Mouse (Mus musculus) left cerebral cortex, postnatal 36 days (tissue): ENCODE data around the gene Galr3. TPM values are rescaled to one million over a fixed set of nuclear protein-coding genes. Genes with fewer than 3 reads are reported as not detected.

Experiments used
- DNase-seq, 2 experiments: peaks; one replicate each; pipeline ENCODE4 v3.0.0; 2021 to 2022; ENCODE audit warnings: low spot score in 2 of 2, mixed read lengths in 1 of 2
- intact Hi-C: fragments of 180-260 bp; cut with DNase I; formaldehyde crosslinking; loops from one replicate; pipeline ENCODE4 v1.15.1; 2025
- total RNA-seq, 2 experiments: library from RNA; stranded (reverse); gene quantifications; 2 replicates each; pipeline ENCODE4 v1.2.3; 2021

Galr3 gene
- total RNA-seq, 2 experiments from 2014 or later = not detected

DNA sequence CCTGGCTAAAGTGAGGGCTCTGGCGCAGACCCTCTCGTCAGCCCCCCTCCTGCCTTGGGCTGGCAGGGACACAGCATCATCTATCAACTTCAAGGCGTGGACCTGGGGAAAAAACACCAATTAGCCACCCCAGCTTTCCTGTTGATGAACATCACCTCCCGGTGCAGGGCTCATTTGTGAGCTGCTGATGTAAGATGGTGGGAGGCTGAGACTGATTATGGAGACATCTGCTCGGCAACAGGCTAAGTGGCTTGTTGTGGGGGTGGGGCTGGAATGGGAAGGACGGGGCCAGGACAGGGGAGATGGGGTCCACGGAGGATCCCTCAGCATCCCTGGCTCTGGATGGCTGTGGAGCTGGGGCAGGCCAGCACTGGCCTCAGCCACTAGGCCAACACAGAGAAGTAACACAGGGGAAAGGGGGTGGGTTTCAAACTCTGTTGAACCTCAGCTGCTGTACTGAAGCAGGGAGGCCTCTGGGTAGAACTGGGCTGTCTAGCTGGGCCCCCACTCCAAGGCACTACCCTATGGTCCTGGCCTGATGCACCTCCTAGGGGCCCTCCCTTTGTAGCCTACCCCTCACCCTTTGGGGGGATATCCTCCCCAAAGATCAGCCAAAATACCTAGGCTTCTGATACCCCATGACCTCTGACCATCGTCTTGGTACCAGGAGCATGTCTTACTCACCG, 8.6 kb downstream of the Galr3 start:
- intact Hi-C loops = no loop called here
- DNase-seq = no peak

- DNase-seq = no peak
- intact Hi-C loops = no loop called here
These were observed 9.3 kb downstream of the Galr3 start for GRCm38 (mm10) chr15:79050964-79051363.

- DNase-seq = no peak
- intact Hi-C loops = no loop called here
These were observed 10.0 kb downstream of the Galr3 start for GRCm38 (mm10) chr15:79051461-79052360.

- intact Hi-C loops = no loop called here
- DNase-seq = no peak
These were observed 10.7 kb downstream of the Galr3 start for GRCm38 (mm10) chr15:79052366-79052765.

- DNase-seq = no peak
- intact Hi-C loops = no loop called here
These were observed 14.9 kb downstream of the Galr3 start for GRCm38 (mm10) chr15:79056601-79057000.

DNA sequence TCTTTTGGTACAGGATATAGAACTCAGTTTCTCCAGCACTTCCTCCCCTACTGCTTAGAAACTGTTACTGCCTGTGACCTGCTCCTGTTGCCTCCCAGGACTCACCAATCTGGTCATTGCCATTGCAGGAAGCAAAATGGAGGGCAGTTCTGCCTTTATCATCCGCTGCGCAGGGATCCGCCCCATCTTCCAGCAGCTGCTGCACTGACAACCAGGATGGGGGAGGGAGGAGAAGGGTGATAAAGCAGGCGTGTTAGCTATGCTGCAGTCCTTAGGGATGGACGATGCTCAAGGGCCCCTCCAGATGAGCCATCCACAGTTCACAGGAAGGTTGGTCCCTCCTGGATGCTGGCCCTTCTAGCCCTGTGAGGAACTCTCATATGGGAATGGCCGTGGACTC, 16.2 kb downstream of the Galr3 start:
- intact Hi-C loops = no loop called here
- no peak for DNase-seq

- DNase-seq = no peak
- intact Hi-C loops = no loop called here
These were observed 19.3 kb downstream of the Galr3 start for GRCm38 (mm10) chr15:79060887-79061565.

DNA sequence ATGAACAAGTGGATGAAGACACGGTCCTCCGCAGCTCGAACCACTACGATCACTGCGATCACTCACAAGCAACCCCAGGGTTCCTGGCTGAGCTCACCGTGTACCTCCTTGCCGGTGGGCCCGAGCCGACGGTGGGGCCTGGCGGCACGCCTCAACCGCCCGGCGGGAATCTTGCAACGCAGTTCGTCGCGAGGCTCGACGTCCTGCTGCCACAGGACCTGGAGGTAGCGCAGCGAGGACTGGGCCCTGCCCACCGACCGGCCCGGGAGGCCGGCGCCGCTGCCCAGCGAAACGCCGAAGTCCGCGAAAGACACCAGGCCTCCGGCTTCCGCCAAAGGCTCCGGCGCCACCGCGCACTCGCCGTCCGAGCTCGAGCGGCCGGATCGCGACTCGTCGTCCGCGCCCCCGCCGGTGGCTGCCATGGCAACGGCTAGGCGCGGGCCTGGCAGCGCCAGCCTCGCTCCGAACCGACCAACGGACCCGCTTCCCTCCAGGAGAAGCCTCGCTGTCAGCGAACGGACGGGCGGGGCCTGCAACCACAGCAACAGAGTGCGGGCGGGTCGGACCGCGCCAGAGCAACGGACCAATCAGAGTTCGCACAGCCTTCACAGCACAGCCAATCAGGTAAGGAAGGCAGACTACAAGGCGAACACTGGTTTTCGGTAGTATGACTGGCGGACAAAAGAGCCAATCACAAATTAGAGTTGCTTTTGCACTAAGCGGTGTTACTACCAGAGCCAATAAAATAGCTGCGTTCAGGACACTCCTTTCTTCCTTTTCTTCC, 20.9 kb downstream of the Galr3 start, which contains the start of gene Ankrd54:
Gene Ankrd54, minus strand, starts transcription at position 518 of the 784 bp plus-strand sequence.
- intact Hi-C loops = no loop called here
- peak; percentile 98 for DNase-seq

DNA sequence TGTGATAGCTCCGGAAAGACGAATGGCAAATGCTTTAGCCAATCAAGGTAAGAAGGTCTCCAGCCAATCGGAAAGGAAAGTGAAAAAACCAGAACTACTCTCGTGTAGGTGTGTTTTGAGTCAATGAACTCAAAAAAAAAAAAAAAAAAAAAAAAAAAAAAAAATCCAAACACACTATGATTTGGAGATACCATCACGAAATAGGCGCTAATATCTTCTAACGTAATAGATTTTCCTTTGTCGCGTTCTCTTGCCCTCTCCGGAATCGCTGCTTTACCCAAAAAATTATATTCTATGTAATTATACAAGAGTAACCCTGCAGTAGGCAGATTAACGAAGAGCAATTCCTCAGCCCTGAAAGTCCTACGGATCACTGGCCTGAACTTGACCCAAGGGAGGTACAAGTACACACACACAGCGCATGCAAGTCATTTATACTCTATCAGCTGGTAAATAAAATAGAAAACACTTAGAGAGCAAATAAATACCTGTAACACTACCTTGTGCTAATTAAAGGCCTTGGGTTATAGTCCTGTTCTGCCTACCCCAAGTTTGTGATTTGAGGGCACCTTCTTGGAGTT, 21.6 kb downstream of the Galr3 start:
- DNase-seq = no peak
- intact Hi-C loops = no loop called here

DNA sequence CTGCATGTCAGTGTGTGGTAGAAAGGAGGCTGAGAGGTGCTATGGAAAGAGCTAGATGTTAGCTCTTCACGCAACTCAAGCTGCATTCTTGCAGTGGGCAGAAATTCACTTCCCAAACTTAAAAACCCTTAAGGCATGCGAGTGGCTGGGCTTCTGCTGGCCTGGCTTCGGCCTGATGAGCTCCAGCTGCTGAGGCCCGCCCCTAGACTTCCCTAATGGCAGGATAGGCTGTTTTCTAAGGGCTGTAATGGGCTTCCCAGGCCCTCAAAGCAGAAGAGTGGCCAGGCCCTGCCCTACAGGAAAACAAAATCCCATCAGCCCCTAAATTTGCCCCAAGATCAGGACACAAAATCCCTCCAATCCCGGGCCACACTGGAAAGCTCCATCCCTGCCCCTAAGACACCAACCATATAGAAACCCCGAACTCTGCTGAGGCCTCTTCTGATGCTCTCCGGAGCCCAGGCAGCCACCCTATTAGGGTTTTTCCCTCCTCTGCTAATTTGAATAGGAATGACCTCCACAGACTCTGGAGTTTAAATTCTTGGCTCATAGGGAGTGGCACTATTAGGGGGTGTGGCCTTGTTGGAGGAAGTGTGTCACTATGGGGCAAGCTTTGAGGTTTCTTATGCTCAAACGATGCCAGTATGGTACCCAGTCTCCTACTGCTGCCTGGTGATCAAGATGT, 23.5 kb downstream of the Galr3 start:
- DNase-seq = no peak
- intact Hi-C loops = no loop called here

- intact Hi-C loops = no loop called here
- DNase-seq = no peak
These were observed 24.6 kb downstream of the Galr3 start for GRCm38 (mm10) chr15:79066276-79066675.

DNA sequence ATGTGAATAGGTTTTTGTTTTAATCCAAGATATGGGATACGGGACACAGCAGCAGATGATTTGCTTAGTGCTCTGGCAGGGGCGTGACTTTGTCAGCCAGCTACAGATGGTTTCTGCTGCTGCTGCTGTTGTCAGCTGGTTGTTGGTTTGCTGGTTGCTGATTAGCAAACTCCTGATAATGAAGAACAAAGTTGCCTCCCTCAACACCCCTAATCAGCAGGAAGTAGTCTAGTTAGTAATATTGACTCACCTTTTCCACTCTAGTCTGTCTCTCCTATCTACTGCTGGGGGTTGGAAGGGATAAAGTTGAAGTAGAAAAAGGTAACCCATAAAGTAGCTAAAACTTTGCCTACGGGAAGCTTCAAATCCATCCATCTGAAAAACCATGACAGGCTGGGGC, 25.9 kb downstream of the Galr3 start:
- intact Hi-C loops = no loop called here

DNA sequence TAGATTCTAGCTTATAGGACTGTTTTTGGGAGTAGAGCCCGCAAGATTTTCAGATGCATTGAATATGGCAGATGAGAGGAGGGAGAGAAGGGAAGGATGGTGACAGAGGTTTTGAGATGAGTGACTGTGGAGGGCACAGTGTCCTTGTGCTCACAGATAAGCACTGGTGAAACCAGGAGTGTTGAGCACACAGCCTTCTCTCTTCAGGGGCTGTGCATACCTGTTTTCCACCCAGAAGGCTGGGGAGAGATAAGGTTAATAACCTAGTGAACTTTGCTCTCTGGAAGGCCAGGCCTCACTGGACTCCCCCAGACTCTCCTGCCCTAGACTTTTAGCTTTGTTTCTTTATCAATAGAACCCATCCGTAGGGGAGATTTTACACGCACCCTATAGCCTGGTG, 26.7 kb downstream of the Galr3 start:
- DNase-seq = no peak
- intact Hi-C loops = no loop called here

More for the DNA sequence above, 25.9 kb downstream of the Galr3 start:
- DNase-seq = no peak

GRCm38 (mm10) chr15:79071117-79072039, 29.7 kb downstream of the Galr3 start:
- peak in 1 of 2 experiments; percentile 34 for DNase-seq
- intact Hi-C loops = loop anchor here (2.0 kb wide), 2 partner anchors 35 to 157 kb away; no protein-coding TSS in a partner anchor

GRCm38 (mm10) chr15:79073752-79074151, 32.1 kb downstream of the Galr3 start:
- no peak for DNase-seq
- intact Hi-C loops = no loop called here

DNA sequence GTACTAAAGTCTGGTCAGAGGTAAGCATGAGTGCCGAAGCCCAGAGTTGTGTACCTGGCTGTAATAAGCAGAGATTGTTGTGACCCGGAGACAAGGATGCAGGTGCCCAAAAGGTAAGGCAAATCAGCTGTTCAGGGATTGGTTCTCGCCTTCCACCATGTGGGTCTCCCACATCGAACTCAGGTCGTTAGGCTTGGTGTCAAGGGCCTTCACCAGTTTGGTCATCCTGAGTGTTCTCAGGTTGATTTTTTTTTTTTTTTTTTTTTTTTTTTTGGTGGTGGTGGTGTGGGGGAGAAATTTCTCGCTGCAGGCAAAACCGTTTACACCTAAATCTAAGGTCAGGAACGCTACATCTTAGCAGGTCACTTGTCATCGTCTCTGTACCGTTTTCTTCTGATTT, 32.8 kb downstream of the Galr3 start:
- intact Hi-C loops = no loop called here
- no peak for DNase-seq

DNA sequence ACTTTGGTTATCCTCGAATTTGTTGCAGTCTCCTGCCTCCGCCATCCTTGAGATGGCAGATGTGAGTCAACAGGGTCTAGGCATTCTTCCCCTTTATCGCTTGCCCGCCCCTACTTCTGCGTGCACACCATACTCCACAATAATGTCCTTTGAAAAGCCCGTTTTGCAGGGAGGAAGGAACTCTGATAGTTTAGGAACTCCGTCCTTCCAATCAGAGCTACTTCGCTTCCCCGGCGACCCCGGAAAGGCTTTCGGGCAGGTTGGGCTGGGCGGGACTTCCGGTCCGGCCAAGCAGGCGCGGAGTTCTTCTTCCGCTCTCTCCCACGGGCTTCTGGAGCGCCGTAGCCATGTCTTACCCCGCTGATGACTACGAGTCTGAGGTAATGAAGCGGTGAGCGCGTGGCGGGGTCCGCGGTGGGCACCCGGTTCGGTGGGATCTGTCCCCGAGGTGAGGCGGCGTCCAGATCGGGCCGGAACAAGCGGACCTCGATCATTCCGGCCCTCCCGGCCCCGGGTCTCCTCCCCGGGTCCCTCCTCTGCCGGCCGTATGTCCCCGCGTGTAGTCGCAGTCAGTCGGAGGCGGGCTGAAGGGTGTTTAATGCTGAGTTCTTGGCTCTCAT, 33.3 kb downstream of the Galr3 start, which contains the start of gene Eif3l:
Gene Eif3l, plus strand, starts transcription at position 267 of the 620 bp plus-strand sequence.
- intact Hi-C loops = loop anchor here (5.0 kb wide), 1 partner anchor 67 kb away; the partner anchor contains the start of genes 1700088E04Rik and Polr2f
- DNase-seq = peak; percentile 87 to 88
